Mouse (Mus musculus): ENCODE data around the gene Ptpra. TPM values are rescaled to one million over a fixed set of nuclear protein-coding genes. Genes with fewer than 3 reads are reported as not detected.

Ptpra gene
- polyA plus RNA-seq, 1 experiment from 2014 or later = 164 TPM

DNA sequence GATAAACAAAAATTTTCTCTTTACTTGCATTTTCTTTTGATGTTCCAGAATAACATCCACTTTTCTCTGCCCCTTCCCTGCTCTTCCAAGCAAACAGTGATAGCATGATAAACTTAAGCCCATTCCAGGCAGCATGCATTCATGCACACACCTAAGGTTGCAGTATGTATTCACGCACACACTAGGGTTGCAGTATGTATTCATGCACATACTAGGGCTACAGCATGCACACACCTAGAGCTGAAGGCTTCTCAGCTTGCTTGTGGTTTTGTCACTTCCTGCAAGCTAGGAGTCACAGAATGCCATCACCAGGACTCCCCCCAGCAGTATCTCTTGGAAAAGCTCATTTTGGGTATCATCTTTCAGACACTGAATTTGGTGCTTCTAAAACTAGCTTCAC lies 13.3 kb upstream of the Ptpra start:
- Histone ChIP-seq H3K27me3 (ENCODE audit: control insufficient read depth, insufficient read depth, low read length) (no peaks in the 10 kb centered on the region), H3K36me3 (ENCODE audit: control insufficient read depth, insufficient read depth, low read length) (peaks cover 23% of the 10 kb centered on the region), H3K4me3 (ENCODE audit: low read depth, low read length) (no peak overlapping the region), H3K9ac (replicated peaks; ENCODE audit: low read depth, low read length) (no peak overlapping the region), H3K9me3 (ENCODE audit: control insufficient read depth, low read length) (no peaks in the 10 kb centered on the region), H3K27ac (ENCODE audit: low read depth, low read length) (no peak overlapping the region), H3K4me2 (ENCODE audit: low read depth, low read length) (no peak overlapping the region), H3K4me1 (ENCODE audit: control insufficient read depth, insufficient read depth, low read length) (no peaks in the 10 kb centered on the region)
- WGBS = 100% methylated on average over 1 of the region's 1 CpGs
- no peak for ATAC-seq (ENCODE audit: low read depth)

DNA sequence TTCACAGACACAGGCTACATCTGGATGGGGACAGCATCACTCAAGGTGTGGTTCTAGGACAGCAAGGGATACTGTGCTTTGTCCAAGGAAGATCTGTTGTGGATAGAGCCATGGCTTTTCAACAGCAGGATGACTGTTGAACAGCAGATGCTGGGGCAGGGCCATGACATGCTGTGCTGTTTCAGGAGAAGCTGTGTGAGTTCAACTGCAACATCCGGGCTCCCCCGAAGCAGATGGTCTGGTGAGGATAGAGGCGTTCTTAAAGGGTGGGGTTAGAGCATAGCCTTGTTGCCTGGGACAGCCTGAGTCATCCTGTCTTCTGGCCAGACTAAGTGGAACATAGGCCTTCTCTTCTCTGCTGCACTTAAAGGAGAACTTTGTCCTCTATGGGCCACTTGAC lies 11.2 kb upstream of the Ptpra start:
- H3K9me3 ChIP-seq (ENCODE audit: control insufficient read depth, low read length) = no peaks in the 10 kb centered on the region
- no peaks in the 10 kb centered on the region for H3K4me1 ChIP-seq (ENCODE audit: control insufficient read depth, insufficient read depth, low read length)
- ATAC-seq (ENCODE audit: low read depth) = no peak
- H3K4me3 ChIP-seq (ENCODE audit: low read depth, low read length) = no peak overlapping the region
- WGBS = 95% methylated on average over 3 of the region's 3 CpGs
- H3K27ac ChIP-seq (ENCODE audit: low read depth, low read length) = no peak overlapping the region
- no peaks in the 10 kb centered on the region for H3K27me3 ChIP-seq (ENCODE audit: control insufficient read depth, insufficient read depth, low read length)
- no peak overlapping the region for H3K9ac ChIP-seq (replicated peaks; ENCODE audit: low read depth, low read length)
- H3K4me2 ChIP-seq (ENCODE audit: low read depth, low read length) = no peak overlapping the region
- peaks cover 44% of the 10 kb centered on the region for H3K36me3 ChIP-seq (ENCODE audit: control insufficient read depth, insufficient read depth, low read length)

GRCm38 (mm10) chr2:130439840-130440480 lies 10.1 kb upstream of the Ptpra start:
- ATAC-seq (ENCODE audit: low read depth) = no peak
- no peaks in the 10 kb centered on the region for H3K4me1 ChIP-seq (ENCODE audit: control insufficient read depth, insufficient read depth, low read length)
- H3K4me3 ChIP-seq (ENCODE audit: low read depth, low read length) = no peak overlapping the region
- H3K27me3 ChIP-seq (ENCODE audit: control insufficient read depth, insufficient read depth, low read length) = no peaks in the 10 kb centered on the region
- no peaks in the 10 kb centered on the region for H3K9me3 ChIP-seq (ENCODE audit: control insufficient read depth, low read length)
- no peak overlapping the region for H3K9ac ChIP-seq (replicated peaks; ENCODE audit: low read depth, low read length)
- H3K4me2 ChIP-seq (ENCODE audit: low read depth, low read length) = no peak overlapping the region
- peaks cover 46% of the 10 kb centered on the region for H3K36me3 ChIP-seq (ENCODE audit: control insufficient read depth, insufficient read depth, low read length)
- no peak overlapping the region for H3K27ac ChIP-seq (ENCODE audit: low read depth, low read length)
- 91% methylated on average over 4 of the region's 4 CpGs for WGBS

GRCm38 (mm10) chr2:130442162-130442561 lies 7.9 kb upstream of the Ptpra start:
- H3K27ac ChIP-seq (ENCODE audit: low read depth, low read length) = no peak overlapping the region
- 90% methylated on average over 10 of the region's 10 CpGs for WGBS
- no peak overlapping the region for H3K4me3 ChIP-seq (ENCODE audit: low read depth, low read length)
- ATAC-seq (ENCODE audit: low read depth) = no peak
- no peaks in the 10 kb centered on the region for H3K27me3 ChIP-seq (ENCODE audit: control insufficient read depth, insufficient read depth, low read length)
- H3K4me1 ChIP-seq (ENCODE audit: control insufficient read depth, insufficient read depth, low read length) = no peaks in the 10 kb centered on the region
- no peak overlapping the region for H3K9ac ChIP-seq (replicated peaks; ENCODE audit: low read depth, low read length)
- no peak overlapping the region for H3K4me2 ChIP-seq (ENCODE audit: low read depth, low read length)
- H3K9me3 ChIP-seq (ENCODE audit: control insufficient read depth, low read length) = no peaks in the 10 kb centered on the region
- H3K36me3 ChIP-seq (ENCODE audit: control insufficient read depth, insufficient read depth, low read length) = peaks cover 46% of the 10 kb centered on the region

DNA sequence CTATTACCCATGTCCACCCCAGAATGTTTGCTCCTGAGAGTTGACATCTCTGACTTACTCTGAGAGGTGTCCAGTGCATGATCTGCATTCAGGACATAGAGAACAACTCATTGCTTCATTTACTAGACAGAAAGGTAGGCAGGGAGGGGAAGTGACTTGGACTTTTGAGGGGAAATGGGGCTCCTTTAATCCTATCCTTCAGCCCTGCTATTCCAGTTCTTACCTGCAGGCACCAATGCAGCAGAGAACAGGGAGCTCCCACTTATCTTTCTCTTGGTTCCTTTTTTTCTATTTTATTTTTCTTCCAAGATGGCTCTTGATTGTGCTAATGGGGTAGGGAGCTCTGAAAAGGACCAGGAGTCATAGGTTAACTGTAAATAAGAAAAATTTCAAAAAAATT lies 1.6 kb upstream of the Ptpra start:
- Histone ChIP-seq H3K4me2 (ENCODE audit: low read depth, low read length) (no peak overlapping the region), H3K4me1 (ENCODE audit: control insufficient read depth, insufficient read depth, low read length) (0 out of 2 replicates have a peak, but pooled peaks cover 12% of the 10 kb centered on the region), H3K27ac (ENCODE audit: low read depth, low read length) (no peak overlapping the region), H3K27me3 (ENCODE audit: control insufficient read depth, insufficient read depth, low read length) (no peaks in the 10 kb centered on the region), H3K9ac (replicated peaks; ENCODE audit: low read depth, low read length) (no peak overlapping the region), H3K9me3 (ENCODE audit: control insufficient read depth, low read length) (no peaks in the 10 kb centered on the region), H3K4me3 (ENCODE audit: low read depth, low read length) (no peak overlapping the region), H3K36me3 (ENCODE audit: control insufficient read depth, insufficient read depth, low read length) (peaks cover 6% of the 10 kb centered on the region; the same call in 1 of the 2 replicates)
- ATAC-seq (ENCODE audit: low read depth) = no peak

DNA sequence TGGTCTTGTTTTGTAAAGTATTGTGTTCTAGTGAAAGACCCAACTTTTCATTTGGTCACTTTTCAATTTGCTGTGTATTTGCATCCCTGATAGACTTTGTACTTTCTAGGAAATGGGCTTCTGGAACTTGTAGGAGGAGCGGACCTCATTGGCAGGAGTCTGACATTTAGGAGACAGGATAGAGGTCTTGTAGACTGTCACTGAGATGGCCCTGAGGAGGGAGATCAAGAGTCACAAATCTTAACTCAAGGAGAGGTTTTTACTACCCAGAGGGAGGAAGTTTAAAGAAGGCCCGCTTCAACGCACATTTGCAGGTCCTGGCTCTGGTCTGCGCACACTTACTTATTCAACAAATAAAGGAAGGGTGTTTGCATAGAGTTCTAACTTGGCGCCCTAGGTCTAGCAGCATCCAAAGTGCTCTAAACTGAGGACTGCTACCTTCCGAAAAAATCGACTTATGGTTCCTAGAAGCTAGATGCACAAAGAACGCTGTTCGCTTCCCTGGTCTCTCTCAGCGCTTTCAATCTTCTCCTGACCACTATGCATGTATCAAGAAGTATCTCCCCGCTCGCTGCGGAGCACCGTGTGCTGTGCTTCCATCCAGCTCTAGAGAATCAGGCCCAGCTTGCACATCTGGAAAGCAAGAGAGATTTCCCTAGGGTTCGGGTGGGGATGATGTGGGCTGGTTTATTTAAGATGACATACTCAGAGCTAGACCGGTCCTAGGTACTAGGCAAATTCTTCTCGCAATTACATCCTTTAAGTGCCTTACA lies 871 bp upstream of the Ptpra start:
- Histone ChIP-seq H3K36me3 (ENCODE audit: control insufficient read depth, insufficient read depth, low read length) (no peaks in the 10 kb centered on the region), H3K9ac (replicated peaks; ENCODE audit: low read depth, low read length) (peak overlapping the region; percentile 88; the same call in 1 of the 2 replicates), H3K9me3 (ENCODE audit: control insufficient read depth, low read length) (no peaks in the 10 kb centered on the region), H3K4me1 (ENCODE audit: control insufficient read depth, insufficient read depth, low read length) (0 out of 2 replicates have a peak, but pooled peaks cover 14% of the 10 kb centered on the region), H3K4me3 (ENCODE audit: low read depth, low read length) (peak overlapping the region; percentile 91), H3K27ac (ENCODE audit: low read depth, low read length) (no peak overlapping the region), H3K27me3 (ENCODE audit: control insufficient read depth, insufficient read depth, low read length) (no peaks in the 10 kb centered on the region), H3K4me2 (ENCODE audit: low read depth, low read length) (peak overlapping the region; percentile 93)
- ATAC-seq (ENCODE audit: low read depth) = no peak
- 9% methylated on average over 17 of the region's 17 CpGs for WGBS

DNA sequence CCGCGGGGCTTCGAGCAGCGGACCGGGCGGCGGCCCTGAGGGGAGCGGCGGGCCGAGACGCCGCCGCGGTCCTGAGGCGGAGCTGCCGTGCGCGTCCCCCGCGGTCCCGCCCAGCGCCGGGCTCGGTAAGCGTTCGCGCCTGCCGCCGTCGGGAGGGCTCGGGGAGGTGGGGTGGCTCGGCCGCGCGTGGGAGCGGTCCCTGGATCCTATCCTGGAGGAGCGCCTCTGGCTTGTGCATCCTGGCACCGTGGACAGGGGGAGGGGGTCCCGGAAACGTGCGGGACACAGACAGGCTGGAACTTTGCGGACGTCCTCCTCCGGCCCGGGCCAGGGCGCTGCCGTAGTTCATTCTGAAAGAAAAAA lies 337 bp downstream of the Ptpra start:
- Histone ChIP-seq H3K27ac (ENCODE audit: low read depth, low read length) (peak overlapping the region; percentile 80), H3K9ac (replicated peaks; ENCODE audit: low read depth, low read length) (peak overlapping the region; percentile 88), H3K9me3 (ENCODE audit: control insufficient read depth, low read length) (no peaks in the 10 kb centered on the region), H3K4me3 (ENCODE audit: low read depth, low read length) (peak overlapping the region; percentile 91), H3K36me3 (ENCODE audit: control insufficient read depth, insufficient read depth, low read length) (no peaks in the 10 kb centered on the region), H3K4me2 (ENCODE audit: low read depth, low read length) (peak overlapping the region; percentile 93), H3K27me3 (ENCODE audit: control insufficient read depth, insufficient read depth, low read length) (no peaks in the 10 kb centered on the region), H3K4me1 (ENCODE audit: control insufficient read depth, insufficient read depth, low read length) (0 out of 2 replicates have a peak, but pooled peaks cover 14% of the 10 kb centered on the region)
- ATAC-seq (ENCODE audit: low read depth) = peak; percentile 85
- WGBS = under 1% methylated on average over 29 of the region's 47 CpGs

- H3K4me1 ChIP-seq (ENCODE audit: control insufficient read depth, insufficient read depth, low read length) = 0 out of 2 replicates have a peak, but pooled peaks cover 14% of the 10 kb centered on the region
- H3K9ac ChIP-seq (replicated peaks; ENCODE audit: low read depth, low read length) = peak overlapping the region; percentile 88
- H3K4me3 ChIP-seq (ENCODE audit: low read depth, low read length) = peak overlapping the region; percentile 91
- no peak for ATAC-seq (ENCODE audit: low read depth)
- no peaks in the 10 kb centered on the region for H3K9me3 ChIP-seq (ENCODE audit: control insufficient read depth, low read length)
- no peaks in the 10 kb centered on the region for H3K27me3 ChIP-seq (ENCODE audit: control insufficient read depth, insufficient read depth, low read length)
- no peaks in the 10 kb centered on the region for H3K36me3 ChIP-seq (ENCODE audit: control insufficient read depth, insufficient read depth, low read length)
- H3K4me2 ChIP-seq (ENCODE audit: low read depth, low read length) = peak overlapping the region; percentile 93
- WGBS = 76% methylated on average over 14 of the region's 14 CpGs
- no peak overlapping the region for H3K27ac ChIP-seq (ENCODE audit: low read depth, low read length)
Observed at GRCm38 (mm10) chr2:130451086-130451726, 1.1 kb downstream of the Ptpra start.

DNA sequence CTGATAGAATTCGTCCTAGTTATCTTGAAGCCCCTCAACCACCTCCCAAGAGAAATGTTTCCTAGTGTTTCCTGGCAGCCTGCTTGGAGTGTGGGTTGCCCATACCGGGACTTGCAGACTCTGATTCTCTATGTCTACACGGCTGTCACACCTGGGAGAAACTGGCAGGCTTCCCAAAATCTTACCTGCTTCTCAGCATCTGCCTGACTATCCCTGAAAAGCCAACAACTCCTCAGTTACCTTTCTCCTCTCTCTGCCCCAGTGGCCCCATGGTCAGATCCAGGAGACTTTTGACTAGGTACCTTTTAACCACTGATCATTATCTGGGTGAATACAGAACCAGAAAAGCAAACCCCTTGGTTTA lies 1.6 kb downstream of the Ptpra start:
- Histone ChIP-seq H3K9ac (replicated peaks; ENCODE audit: low read depth, low read length) (no peak overlapping the region), H3K4me2 (ENCODE audit: low read depth, low read length) (peak overlapping the region; percentile 93), H3K4me3 (ENCODE audit: low read depth, low read length) (no peak overlapping the region), H3K4me1 (ENCODE audit: control insufficient read depth, insufficient read depth, low read length) (0 out of 2 replicates have a peak, but pooled peaks cover 14% of the 10 kb centered on the region), H3K9me3 (ENCODE audit: control insufficient read depth, low read length) (no peaks in the 10 kb centered on the region), H3K36me3 (ENCODE audit: control insufficient read depth, insufficient read depth, low read length) (no peaks in the 10 kb centered on the region), H3K27me3 (ENCODE audit: control insufficient read depth, insufficient read depth, low read length) (no peaks in the 10 kb centered on the region), H3K27ac (ENCODE audit: low read depth, low read length) (no peak overlapping the region)
- no peak for ATAC-seq (ENCODE audit: low read depth)
- 73% methylated on average over 3 of the region's 3 CpGs for WGBS
